Mouse (Mus musculus) stomach, embryonic 15.5 days (tissue): ENCODE results near the gene Fam167b. TPM values are rescaled to one million over a fixed set of nuclear protein-coding genes. Genes with fewer than 3 reads are reported as not detected.
A peak's percentile ranks its signal among the peaks of the same experiment; 100 is the strongest.

ENCODE experiments used
- ATAC-seq: fragments of 200-750 bp; cut with Nextera tagmentation; 2 replicates; pipeline ENCODE4 v1.8.0; 2017; ENCODE audit warnings: low read depth, moderate number of reproducible peaks, moderate TSS enrichment; ENCODE audit not compliant: insufficient read depth, low FRiP score
- H3K27ac ChIP-seq: fragments of 300-500 bp; sonication (generic); 2 replicates; pipeline ENCODE4 v1.5.1; 2015; ENCODE audit warnings: mild to moderate bottlenecking, inconsistent platforms
- H3K27me3 ChIP-seq: fragments of 300-500 bp; sonication (generic); replicated peaks from 2 replicates; pipeline ENCODE4 v1.6.1; 2015; ENCODE audit warnings: inconsistent platforms
- H3K36me3 ChIP-seq: fragments of 300-500 bp; sonication (generic); 2 replicates; pipeline ENCODE4 v1.6.1; 2015; ENCODE audit warnings: inconsistent platforms
- H3K4me1 ChIP-seq: fragments of 300-500 bp; sonication (generic); 2 replicates; pipeline ENCODE4 v1.6.1; 2015; ENCODE audit warnings: inconsistent platforms
- H3K4me2 ChIP-seq: fragments of 300-500 bp; sonication (generic); 2 replicates; pipeline ENCODE4 v1.6.1; 2015; ENCODE audit warnings: mild to moderate bottlenecking, inconsistent platforms
- H3K4me3 ChIP-seq: fragments of 300-500 bp; sonication (generic); replicated peaks from 2 replicates; pipeline ENCODE4 v1.5.1; 2015; ENCODE audit warnings: inconsistent platforms
- H3K9ac ChIP-seq: fragments of 300-500 bp; sonication (generic); 2 replicates; pipeline ENCODE4 v1.6.1; 2015; ENCODE audit warnings: inconsistent platforms
- H3K9me3 ChIP-seq: fragments of 300-500 bp; sonication (generic); 2 replicates; pipeline ENCODE4 v1.6.1; 2016; ENCODE audit warnings: inconsistent platforms
- WGBS: fragments of 180-500 bp; shearing (Covaris S2); methylation state at CpG from one replicate; pipeline ENCODE4 v1.1.7; 2015; 5-methylcytosine and 5-hydroxymethylcytosine counted together
- polyA plus RNA-seq: library from polyadenylated mRNA; unstranded; fragments of >200 nt; fragmentation: Nextera tagmentation; extraction: Ambion mirVana; gene quantifications from 2 replicates; pipeline ENCODE4 v1.2.1, GENCODE M21; 2015

Fam167b gene
- polyA plus RNA-seq, 1 experiment from 2014 or later = 3.5 TPM

DNA sequence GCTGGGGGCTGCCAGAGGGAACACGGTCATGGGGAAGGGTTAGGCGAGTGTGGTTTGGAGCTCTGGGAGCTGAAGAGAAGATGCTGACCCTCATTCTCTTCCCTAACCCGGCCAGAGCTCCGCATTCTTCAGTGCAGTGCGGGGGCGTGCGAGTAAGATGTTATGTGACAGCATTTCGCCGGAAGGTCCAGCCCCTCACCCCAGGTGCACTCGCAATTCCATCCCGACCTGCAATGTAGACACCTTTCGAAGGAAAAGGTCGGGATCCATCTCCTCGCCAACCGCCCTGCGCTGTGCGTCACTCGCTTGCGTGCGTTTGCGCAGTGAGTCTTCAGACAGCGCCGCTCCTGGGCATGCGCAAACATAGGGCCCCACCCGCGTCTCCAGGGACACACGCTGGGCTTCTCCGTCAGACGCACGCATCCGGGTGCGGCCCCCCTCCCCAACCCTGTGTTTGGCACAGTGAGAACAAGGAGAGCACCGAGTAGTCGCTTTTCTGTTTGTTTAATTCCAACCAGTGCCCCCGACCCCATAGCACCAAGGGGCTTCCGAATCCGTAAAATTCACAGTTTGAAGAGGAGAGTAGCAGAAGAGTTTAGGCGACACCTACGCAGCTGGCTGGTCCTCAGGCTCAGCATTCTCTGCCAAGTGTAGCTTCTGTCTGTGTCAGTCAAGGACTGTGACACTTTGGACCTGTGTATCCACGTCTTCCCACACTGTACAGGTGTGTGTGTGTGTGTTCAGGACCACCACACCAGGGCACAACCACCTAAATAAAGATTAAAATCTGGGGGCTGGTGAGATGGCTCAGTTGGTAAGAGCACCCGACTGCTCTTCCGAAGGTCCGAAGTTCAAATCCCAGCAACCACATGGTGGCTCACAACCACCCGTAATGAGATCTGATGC lies 40.7 kb upstream of the Fam167b start, which contains the start of gene Iqcc:
Gene Iqcc, minus strand, starts transcription at position 314 of the 906 bp plus-strand sequence.
- Histone ChIP-seq H3K36me3 (0 out of 2 replicates have a peak, but pooled peaks cover 9% of the 10 kb centered on the region), H3K27me3 (no peaks in the 10 kb centered on the region), H3K9ac (peak within 1 kb of the TSS; percentile 78), H3K4me3 (peak within 1 kb of the TSS; percentile 76), H3K9me3 (no peaks in the 10 kb centered on the region), H3K4me1 (peaks cover 23% of the 10 kb centered on the region), H3K4me2 (peak within 1 kb of the TSS; percentile 85), H3K27ac (peak within 1 kb of the TSS; percentile 88)
- ATAC-seq = peak; percentile 87
- 4% methylated on average over 44 of the region's 44 CpGs for WGBS

GRCm38 (mm10) chr4:129618031-129618430 lies 39.7 kb upstream of the Fam167b start:
- peaks cover 20% of the 10 kb centered on the region for H3K4me1 ChIP-seq
- H3K9ac ChIP-seq = peak overlapping the region; percentile 78; the same call in 1 of the 2 replicates
- peak overlapping the region; percentile 82; the same call in 1 of the 2 replicates for H3K27ac ChIP-seq
- H3K27me3 ChIP-seq = no peaks in the 10 kb centered on the region
- H3K36me3 ChIP-seq = 0 out of 2 replicates have a peak, but pooled peaks cover 9% of the 10 kb centered on the region
- WGBS = 93% methylated on average over 5 of the region's 5 CpGs
- no peaks in the 10 kb centered on the region for H3K9me3 ChIP-seq
- H3K4me2 ChIP-seq = peak overlapping the region; percentile 85
- no peak for ATAC-seq
- peak overlapping the region; percentile 76 for H3K4me3 ChIP-seq

DNA sequence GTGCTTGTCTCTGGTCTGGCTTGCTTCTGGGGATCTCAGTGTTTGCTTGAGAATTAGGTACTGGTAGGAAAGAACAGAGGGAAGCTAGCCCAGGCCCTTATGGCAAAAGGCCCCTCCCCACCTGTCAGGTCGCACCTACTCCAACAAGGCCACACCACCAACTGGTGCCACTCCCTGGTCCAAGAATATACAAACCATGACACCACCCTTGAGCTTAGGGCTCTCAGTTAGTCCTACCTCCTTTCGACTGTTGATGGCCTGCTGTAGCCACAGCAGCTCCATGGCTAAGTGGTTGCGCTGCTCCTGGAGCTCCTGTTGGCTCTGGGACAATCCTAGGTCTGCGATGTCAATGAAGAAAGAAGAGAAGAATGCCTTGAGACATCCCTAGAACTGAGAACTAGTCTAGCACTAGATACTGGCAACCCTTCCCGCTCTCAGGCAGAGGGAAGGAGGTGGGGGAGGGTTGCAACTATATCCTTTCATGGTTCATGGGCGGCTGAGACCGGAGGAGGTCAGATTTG lies 38.8 kb upstream of the Fam167b start:
- Histone ChIP-seq H3K9me3 (no peaks in the 10 kb centered on the region), H3K4me2 (no peak overlapping the region), H3K4me1 (peaks cover 12% of the 10 kb centered on the region; the same call in 1 of the 2 replicates), H3K27me3 (no peaks in the 10 kb centered on the region), H3K9ac (no peak overlapping the region), H3K4me3 (no peak overlapping the region), H3K27ac (no peak overlapping the region), H3K36me3 (0 out of 2 replicates have a peak, but pooled peaks cover 9% of the 10 kb centered on the region)
- WGBS = 94% methylated on average over 7 of the region's 7 CpGs
- ATAC-seq = no peak

DNA sequence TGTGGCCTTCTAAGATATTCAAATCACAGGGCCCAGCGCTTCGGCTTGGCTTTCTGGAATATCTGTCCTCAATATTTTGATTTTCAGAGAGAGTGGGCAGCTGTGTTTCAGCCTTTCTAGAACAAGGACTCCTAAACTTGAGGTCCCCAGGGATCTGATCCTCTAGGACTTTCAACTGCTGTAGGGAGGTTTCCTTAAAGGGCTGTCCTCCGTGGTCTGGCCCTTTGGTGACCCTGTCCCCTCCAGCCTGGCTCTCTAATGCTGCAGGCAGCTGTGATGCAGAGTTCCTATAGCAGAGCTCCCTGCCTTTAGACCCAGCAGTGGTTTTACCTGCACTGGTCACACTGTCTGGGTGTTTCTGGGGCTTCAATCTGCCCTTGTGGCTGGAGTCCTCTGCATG lies 38.3 kb upstream of the Fam167b start:
- 95% methylated on average over 3 of the region's 3 CpGs for WGBS
- H3K4me2 ChIP-seq = no peak overlapping the region

DNA sequence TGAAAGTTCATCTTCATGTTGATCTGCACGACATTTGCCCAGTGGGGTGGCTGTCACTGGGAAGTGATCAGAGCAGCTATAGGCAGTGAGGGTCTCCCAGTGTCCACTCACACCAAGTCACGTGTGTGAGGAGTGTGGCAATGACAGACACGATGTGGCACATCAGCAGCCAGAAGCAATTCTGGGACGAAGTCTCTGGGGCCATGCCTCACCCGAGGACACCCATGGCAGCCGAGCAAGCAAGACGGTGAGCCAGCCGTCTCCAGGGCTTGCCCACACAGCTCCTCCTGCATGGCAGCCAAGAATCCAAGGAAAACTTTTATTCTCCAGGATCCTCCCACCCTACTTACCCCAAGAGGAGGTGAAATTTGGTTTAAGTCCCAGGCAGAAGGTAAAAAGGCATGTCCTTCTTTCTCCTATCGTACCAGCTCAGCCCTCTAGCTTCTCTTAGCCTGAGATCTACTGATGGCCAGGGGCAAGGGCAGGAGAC lies 37.5 kb upstream of the Fam167b start:
- Histone ChIP-seq H3K4me3 (no peak overlapping the region), H3K4me1 (peaks cover 6% of the 10 kb centered on the region; the same call in 1 of the 2 replicates), H3K27ac (no peak overlapping the region), H3K4me2 (no peak overlapping the region), H3K27me3 (no peaks in the 10 kb centered on the region), H3K36me3 (0 out of 2 replicates have a peak, but pooled peaks cover 9% of the 10 kb centered on the region), H3K9ac (no peak overlapping the region), H3K9me3 (no peaks in the 10 kb centered on the region)
- 86% methylated on average over 9 of the region's 9 CpGs for whole genome bisulfite sequencing
- no peak for ATAC-seq

More for the DNA sequence above, 38.3 kb upstream of the Fam167b start:
- no peak overlapping the region for H3K4me3 ChIP-seq
- H3K36me3 ChIP-seq = 0 out of 2 replicates have a peak, but pooled peaks cover 9% of the 10 kb centered on the region
- H3K4me1 ChIP-seq = peaks cover 9% of the 10 kb centered on the region; the same call in 1 of the 2 replicates
- no peaks in the 10 kb centered on the region for H3K27me3 ChIP-seq
- no peak overlapping the region for H3K27ac ChIP-seq
- no peaks in the 10 kb centered on the region for H3K9me3 ChIP-seq
- H3K9ac ChIP-seq = no peak overlapping the region
- no peak for ATAC-seq

GRCm38 (mm10) chr4:129614093-129614492 lies 35.7 kb upstream of the Fam167b start, which contains the start of gene Dcdc2b:
TSS of gene Dcdc2b (minus strand) at chr4:129614257.
- no peak within 1 kb of the TSS for H3K4me2 ChIP-seq
- no peaks in the 10 kb centered on the region for H3K9me3 ChIP-seq
- peaks cover 6% of the 10 kb centered on the region; the same call in 1 of the 2 replicates for H3K4me1 ChIP-seq
- no peak for ATAC-seq
- H3K4me3 ChIP-seq = no peak within 1 kb of the TSS
- WGBS = 78% methylated on average over 6 of the region's 6 CpGs
- H3K36me3 ChIP-seq = 0 out of 2 replicates have a peak, but pooled peaks cover 12% of the 10 kb centered on the region
- H3K27me3 ChIP-seq = no peaks in the 10 kb centered on the region
- H3K9ac ChIP-seq = no peak within 1 kb of the TSS
- H3K27ac ChIP-seq = no peak within 1 kb of the TSS

DNA sequence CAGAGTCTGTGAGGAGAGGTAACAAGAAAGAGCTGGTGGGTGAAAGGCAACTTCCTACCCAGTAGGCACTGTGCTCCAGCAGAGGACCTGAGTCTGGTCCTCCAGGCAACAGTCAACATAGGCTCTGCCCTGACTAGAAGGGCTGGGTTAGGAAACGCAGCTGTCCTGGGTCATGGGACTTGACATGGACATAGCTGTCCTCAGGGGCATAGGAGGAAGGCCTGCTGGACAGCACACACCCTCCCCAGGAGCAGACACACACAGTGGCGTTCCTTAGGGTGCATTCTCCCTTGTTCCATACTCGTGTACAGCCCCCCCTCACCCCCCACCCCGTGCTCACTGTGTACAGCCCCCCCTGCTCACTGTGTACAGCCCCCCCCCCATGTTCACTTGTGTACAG lies 32.1 kb upstream of the Fam167b start:
- WGBS = 70% methylated on average over 4 of the region's 4 CpGs

GRCm38 (mm10) chr4:129610026-129610425 lies 31.7 kb upstream of the Fam167b start:
- 0 out of 2 replicates have a peak, but pooled peaks cover 4% of the 10 kb centered on the region for H3K4me1 ChIP-seq
- ATAC-seq = no peak
- H3K9ac ChIP-seq = no peak overlapping the region
- no peak overlapping the region for H3K4me3 ChIP-seq
- H3K4me2 ChIP-seq = no peak overlapping the region
- H3K27ac ChIP-seq = no peak overlapping the region
- H3K9me3 ChIP-seq = no peaks in the 10 kb centered on the region
- peaks cover 19% of the 10 kb centered on the region for H3K36me3 ChIP-seq
- WGBS = 71% methylated on average over 4 of the region's 4 CpGs
- no peaks in the 10 kb centered on the region for H3K27me3 ChIP-seq

More for the DNA sequence above, 32.1 kb upstream of the Fam167b start:
- Histone ChIP-seq H3K36me3 (peaks cover 19% of the 10 kb centered on the region), H3K9ac (no peak overlapping the region), H3K4me1 (0 out of 2 replicates have a peak, but pooled peaks cover 4% of the 10 kb centered on the region), H3K27ac (no peak overlapping the region), H3K27me3 (no peaks in the 10 kb centered on the region), H3K4me3 (no peak overlapping the region), H3K9me3 (no peaks in the 10 kb centered on the region), H3K4me2 (no peak overlapping the region)
- ATAC-seq = no peak

DNA sequence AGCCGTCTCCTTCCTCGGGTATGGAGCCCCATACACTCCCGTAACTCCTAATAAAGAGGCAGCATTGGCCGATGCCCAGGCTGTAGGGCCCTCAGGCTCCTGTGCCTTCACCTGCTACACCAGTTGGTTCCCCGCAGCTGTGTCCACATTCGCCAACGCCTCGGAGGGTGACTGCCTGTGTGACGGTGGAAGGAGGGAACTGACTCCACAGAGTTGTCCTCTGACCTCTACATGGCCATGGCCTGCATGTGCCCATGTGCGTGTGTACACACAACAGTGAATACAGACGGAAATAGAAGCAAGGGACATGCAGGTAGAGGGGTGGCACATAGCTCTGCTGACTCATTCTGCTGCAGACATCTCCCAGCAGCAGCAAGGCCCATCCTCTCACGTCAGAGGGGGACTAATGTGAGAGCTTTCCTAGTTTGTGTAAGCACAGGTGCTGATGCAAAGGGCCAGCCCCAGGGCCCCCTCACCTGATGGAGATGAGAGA lies 30.8 kb upstream of the Fam167b start:
- 0 out of 2 replicates have a peak, but pooled peaks cover 4% of the 10 kb centered on the region for H3K4me1 ChIP-seq
- no peak overlapping the region for H3K27ac ChIP-seq
- H3K9ac ChIP-seq = no peak overlapping the region
- no peak overlapping the region for H3K4me3 ChIP-seq
- H3K27me3 ChIP-seq = no peaks in the 10 kb centered on the region
- 80% methylated on average over 12 of the region's 12 CpGs for WGBS
- no peak for ATAC-seq
- no peak overlapping the region for H3K4me2 ChIP-seq
- peaks cover 23% of the 10 kb centered on the region for H3K36me3 ChIP-seq
- H3K9me3 ChIP-seq = no peaks in the 10 kb centered on the region

DNA sequence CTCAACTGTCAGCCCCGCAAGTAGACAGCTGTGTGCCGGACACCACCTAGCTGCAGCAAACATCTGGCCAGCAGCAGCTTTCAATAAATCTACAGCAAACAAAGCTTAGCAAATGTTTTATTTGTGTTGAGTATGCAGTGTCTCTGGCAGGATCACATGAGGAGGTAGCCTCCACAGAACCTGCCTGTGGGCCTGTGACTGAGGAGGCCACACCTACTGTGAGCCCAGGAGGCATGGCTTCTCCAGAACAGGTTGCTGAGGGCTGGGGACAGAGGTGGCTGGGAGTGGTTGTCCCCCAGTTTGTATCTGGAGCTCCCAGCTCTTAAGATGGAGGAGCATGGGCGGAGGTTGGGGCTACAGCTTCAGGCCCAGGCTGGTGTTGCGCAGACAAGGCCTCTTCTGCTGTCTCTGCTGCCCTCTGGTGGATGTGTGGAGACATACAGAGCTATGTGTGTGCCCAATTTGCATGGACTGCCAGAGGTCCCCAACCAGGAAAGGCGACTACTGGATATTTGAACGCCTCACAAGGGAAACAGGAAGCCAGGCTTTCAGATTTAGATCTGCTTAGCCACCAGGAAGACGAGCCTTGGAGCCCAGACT lies 30.2 kb upstream of the Fam167b start:
- Histone ChIP-seq H3K4me1 (0 out of 2 replicates have a peak, but pooled peaks cover 4% of the 10 kb centered on the region), H3K9me3 (no peaks in the 10 kb centered on the region), H3K4me2 (no peak overlapping the region), H3K36me3 (peaks cover 29% of the 10 kb centered on the region), H3K9ac (no peak overlapping the region), H3K27me3 (no peaks in the 10 kb centered on the region), H3K4me3 (no peak overlapping the region), H3K27ac (0 out of 2 replicates have a peak overlapping the region, but pooled peaks have one; percentile 18)
- 32% methylated on average over 7 of the region's 7 CpGs for WGBS
- peak; percentile 83 for ATAC-seq
